Mouse (Mus musculus): ENCODE results near the gene Edar.

The Edar gene

GRCm38 (mm10) chr10:58651270-58652042 is 24.0 kb downstream of the Edar start:
- DNase-seq (ENCODE audit: low spot score in 2 of 2), result no peak

DNA sequence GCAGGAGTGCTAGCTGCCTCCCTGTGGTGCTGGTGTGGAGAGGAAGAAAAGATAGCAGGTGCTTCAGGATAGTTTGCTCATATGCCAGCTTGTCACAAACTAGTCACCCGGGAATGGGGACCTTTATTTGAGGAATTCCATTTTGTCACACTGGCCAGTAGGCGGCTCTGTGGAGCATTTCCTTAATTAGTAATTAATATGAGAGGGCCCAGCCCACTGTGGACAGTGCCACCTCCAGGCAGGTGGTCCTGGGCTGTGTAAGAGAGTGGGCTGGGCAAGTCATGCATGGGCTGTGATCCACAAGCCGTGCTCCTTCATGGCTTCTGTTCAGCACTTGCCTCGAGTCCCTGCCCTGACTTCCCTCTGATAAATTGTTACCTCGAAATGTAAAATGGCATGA is 26.7 kb downstream of the Edar start:
- no peak for DNase-seq (ENCODE audit: low spot score in 2 of 2)

DNA sequence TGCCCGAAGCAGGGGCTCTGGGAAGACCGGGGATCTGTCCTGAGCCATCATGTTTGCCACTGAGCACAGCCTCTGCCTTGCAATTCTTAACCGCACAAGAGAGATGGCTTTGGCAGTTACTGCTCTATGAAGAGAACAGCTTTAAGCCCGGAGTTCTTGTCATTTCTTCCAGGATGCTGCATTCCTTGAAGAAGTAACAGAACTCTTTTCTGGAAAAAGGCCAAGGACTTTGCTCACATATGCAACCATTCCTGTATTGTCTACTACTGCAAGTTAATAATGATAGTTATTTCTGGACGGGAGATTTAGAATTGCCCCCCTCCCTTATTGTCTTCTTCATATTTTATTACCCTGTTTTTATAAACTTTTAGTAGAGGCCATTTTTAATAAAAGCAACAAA is 30.8 kb downstream of the Edar start:
- DNase-seq (ENCODE audit: low spot score in 2 of 2), result no peak

DNA sequence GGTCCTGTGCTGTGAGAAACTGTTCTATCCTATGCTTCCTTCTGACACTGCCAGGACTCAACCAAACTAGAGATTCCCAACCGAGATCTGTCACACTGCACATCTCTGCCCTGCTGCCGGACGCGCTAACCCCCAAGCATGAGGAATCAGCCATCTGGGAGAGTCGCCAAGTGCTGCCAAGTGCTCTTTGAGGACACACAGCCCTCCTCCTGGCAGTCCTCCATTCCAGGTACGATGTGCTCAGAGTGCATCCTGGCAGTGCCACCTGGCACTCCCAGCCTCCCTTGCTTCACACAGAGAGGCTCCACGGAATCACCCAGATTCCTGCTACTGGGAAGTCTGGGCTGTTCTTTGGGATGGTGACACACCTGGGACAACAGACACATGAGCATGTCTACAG is 31.3 kb downstream of the Edar start:
- DNase-seq (ENCODE audit: low spot score in 2 of 2), result no peak

DNA sequence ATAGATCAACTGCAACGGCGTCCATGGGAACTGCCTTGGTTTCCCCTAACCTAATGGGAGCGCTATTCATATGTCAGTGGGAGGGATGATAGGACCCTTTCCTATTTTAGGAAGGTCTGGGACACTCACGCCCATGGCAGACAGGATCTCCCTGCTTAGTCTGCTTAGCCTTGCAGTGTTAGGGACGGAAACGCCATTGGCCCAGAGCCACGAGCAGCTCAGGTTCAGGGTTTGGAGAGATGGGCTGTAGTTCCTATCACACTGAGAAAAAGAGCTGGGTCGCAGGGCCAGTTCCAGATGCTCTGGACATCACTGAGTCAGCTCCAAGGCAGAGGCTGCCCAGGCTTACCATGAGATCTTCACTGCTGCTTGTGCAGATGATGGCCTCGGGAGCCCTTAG is 32.5 kb downstream of the Edar start:
- DNase-seq (ENCODE audit: low spot score in 2 of 2), result no peak

DNA sequence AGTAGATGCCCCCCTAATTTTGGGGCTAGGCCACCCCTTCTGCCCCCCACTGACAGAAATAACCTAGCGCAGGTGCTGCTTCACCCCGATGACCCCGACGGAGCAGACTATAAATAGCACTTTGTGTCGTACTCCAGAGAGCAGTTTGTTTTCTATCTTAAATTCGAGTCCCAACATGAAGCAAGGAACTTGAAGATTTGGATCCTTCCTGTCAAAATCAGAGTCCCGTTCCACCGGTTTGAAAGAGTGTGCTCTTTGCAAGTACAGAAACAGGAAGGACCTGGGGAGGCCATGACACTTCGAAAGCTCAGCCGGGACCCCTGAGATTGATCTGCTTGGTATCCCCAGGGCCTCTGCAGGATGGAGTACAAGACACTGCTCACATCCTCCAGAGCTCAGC is 33.8 kb downstream of the Edar start:
- no peak for DNase-seq (ENCODE audit: low spot score in 2 of 2)

DNA sequence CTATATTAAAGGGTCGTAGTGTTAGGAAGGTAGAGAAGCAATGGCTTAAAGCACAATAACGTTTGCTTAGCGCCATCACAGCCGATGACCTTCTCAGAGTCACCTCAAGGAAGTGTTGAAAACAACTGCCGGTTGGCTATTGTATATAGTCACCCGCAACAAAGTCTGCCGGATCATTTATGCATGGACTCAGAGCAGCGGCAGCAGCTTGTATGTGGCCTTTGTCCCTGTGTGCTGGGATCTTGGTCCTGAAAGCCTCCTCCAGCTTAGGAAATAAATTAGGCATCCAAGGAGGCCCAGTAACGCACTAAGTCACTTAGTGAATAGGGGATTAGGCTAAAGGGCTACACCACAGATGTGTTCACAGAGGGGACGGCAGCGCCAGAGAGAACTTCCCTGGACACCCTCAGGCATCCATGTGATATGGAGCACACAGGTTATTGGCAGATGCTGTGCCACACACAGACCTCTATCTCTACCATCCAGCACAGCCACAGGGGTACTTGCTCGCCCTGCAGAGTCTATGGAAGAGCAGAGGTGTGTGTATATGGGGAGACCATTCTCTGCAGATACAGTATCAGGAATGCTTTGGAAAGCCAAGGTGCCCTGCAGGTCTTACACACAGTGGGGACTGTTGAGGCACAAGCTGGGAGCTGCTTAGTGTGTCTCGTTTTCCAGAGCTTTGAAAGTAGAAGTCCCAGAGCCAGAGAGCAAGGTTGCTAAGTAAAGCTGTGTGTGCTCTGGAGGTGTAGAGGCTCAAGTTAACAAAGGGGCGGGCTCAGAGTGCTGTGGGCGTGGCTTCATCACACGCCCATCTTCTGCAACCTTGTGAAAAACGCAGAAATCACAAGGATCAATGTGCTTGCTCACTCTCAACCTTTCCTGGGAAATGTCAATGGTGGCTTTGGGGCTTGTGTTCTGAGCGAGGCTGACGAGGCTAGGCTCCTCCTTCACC is 34.7 kb downstream of the Edar start:
- no peak for DNase-seq (ENCODE audit: low spot score in 2 of 2)

- no peak for DNase-seq (ENCODE audit: low spot score in 2 of 2)
Observed at GRCm38 (mm10) chr10:58639291-58639690, 36.2 kb downstream of the Edar start.

DNA sequence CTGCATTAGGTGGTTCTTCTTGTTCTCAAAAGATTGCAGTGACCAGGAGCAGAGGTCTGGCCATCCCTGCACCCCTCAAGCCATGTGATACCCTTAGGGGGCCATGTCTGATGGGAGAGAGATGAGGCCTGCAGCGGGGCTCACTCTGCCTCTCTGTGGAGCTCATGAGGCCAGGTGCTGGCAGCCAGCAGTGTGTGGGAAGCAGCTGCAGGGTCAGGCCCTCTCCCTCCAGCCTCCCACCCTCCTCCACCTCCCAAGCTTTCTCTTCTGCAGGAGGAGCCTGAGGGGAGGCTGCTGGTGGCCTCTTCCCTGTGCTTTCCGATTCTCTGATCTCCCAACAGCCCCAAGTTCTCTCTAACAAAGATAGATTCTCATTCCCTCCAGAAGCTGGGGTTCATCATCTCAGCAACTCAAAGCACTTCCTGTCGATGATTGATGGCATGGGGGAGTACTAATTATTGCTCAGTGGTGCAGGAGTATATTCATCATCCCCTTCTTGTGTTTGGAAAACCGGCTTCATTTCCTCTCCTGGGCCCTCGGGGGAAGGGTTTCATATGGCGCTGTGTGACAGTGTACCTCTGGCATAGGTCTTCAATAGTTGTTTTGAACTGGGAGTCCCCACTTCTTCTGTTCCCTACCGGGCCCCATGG is 38.9 kb downstream of the Edar start:
- DNase-seq (ENCODE audit: low spot score in 2 of 2), result no peak

- DNase-seq (ENCODE audit: low spot score in 2 of 2), result no peak
Observed at GRCm38 (mm10) chr10:58633507-58633906, 41.9 kb downstream of the Edar start.

- no peak for DNase-seq (ENCODE audit: low spot score in 2 of 2)
Observed at GRCm38 (mm10) chr10:58627569-58627968, 47.9 kb downstream of the Edar start.

DNA sequence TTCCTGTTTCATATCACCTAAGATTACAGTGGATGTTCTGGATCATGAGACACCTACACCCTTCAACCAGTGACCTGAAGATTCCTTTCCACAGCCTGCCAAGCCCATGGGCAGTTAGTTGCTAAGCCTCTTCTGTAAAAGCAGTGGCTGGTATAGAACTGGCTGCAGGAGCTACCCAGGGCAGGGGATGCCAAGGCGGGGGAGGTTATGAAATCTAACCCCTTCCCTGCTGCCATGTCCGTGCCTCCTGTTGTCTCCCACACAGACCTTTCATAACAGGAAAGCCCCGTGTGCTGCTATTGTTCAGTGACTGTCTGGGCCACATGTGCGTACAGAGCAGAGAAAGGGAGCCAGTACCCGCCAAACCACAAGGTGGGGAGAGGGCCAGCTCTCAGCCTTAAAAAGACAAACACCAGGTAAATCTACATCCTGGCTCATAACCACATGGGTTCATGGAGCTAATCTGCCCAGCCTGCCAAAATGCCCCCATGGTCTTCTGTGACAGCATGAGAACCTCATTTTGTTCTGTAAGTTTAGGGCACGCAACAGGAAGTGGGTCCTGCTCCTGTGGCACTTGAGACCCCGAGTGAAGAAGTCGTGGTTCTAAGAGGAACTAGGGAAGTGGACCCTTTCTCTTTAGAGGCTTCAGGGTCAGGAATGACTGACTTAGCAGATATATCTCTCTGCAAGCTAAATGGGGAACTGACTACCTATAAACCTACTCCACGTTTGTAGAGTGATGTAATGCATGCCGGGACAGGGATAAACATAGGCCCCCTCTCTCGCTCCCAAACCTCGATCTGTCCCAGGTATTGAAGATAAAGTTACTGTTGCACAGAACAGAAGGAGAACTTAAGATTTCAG is 50.4 kb downstream of the Edar start:
- DNase-seq (ENCODE audit: low spot score in 2 of 2), result no peak

- DNase-seq (ENCODE audit: low spot score in 2 of 2), result no peak
Observed at GRCm38 (mm10) chr10:58619266-58619665, 56.2 kb downstream of the Edar start.

GRCm38 (mm10) chr10:58618501-58619216 is 56.8 kb downstream of the Edar start:
- DNase-seq (ENCODE audit: low spot score in 2 of 2), result no peak

DNA sequence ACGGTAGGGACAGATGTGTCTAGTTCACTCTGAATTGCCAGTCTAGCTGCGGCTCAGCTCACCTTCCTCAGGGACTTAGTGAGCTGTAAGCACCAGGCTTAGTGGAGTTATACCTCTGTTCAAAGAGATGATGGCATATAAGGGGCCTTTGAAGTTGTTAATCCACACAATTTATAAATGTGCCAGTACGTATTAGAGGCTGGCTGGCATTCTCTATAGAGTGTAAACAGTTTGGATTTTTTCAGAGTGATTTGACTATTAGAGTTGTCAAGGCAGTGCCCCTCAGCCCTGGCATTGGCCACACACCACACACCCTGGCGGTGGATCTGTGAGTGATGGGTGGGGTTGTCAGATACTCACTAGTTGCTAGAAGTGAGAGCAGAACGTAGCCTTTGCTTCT is 58.9 kb downstream of the Edar start:
- DNase-seq (ENCODE audit: low spot score in 2 of 2), result no peak

DNA sequence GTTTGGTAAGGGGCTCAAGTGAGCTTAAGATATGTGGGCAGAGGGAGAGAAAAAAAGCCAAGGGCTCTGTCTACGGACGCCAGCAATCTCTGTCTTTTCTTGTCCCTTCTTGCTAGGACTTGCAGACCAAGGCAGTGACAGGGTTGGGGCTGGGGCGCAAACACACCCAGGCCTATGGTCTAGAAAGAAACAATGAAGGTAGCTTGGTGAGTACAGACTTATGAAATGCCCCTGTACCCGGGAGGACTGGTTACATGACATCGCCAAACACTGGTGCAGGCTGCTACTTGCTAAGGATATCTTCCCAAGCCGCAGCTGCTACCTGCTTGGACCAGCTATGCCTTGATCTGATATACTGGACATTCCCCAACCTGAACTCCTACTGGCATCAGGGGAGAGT is 60.9 kb downstream of the Edar start:
- DNase-seq (ENCODE audit: low spot score in 2 of 2), result no peak

DNA sequence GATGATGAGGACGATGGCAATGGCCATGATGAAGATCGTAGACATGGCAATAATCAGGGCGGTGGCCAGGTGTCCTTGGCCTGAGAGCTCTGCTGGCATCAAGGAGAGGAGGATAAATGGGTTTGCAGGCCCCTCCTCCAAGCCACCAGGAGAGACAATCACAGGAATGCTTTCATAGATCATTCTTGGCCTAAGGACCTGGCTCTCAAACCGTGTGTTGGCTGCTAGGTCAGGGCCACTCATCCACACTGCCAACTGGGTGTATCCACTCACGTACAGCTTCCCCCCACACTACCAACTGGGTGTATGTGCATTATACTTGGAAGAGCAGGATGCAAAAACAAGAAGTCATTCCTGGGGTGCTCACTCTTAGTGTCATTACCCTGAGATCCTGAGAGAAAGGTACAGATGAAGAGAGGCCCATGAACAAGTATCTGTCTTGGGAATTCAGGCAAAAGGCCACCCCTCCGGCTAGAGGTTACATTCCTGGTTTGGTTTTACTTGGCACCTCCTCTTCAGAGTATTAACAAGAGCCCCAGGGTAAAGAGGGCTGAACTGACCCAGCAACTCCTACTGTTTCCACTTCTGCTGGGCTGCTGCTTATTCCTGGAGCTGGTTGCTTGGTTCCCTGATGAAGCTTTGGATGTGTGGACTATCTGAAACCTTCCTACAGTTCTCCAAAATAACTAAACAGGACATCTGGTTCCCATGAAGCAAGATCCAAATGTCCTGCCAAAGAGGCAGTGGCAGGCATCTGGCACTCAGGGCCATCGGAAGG is 64.8 kb downstream of the Edar start:
- no peak for DNase-seq (ENCODE audit: low spot score in 2 of 2)

- DNase-seq (ENCODE audit: low spot score in 2 of 2), result no peak
Observed at GRCm38 (mm10) chr10:58608858-58609257, 66.6 kb downstream of the Edar start.

DNA sequence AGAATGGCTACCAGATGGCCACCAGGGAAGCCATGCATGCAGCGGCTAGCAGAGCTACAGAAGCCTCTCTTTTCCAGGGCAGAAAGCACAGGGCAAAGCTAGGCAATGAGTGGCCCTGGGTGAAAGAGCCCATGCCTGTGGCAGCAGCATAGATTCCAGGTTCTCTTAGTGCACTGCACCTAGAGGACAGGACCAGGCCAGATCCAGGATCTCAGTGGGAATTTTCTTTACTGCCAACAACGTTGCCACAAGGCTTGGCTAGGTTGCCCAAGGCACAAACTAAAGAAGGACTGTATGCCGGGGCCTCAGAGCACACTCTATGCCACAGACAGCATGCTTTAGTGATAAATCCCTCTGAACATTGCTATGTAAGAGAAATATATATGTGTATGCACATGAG is 69.1 kb downstream of the Edar start:
- no peak for DNase-seq (ENCODE audit: low spot score in 2 of 2)

DNA sequence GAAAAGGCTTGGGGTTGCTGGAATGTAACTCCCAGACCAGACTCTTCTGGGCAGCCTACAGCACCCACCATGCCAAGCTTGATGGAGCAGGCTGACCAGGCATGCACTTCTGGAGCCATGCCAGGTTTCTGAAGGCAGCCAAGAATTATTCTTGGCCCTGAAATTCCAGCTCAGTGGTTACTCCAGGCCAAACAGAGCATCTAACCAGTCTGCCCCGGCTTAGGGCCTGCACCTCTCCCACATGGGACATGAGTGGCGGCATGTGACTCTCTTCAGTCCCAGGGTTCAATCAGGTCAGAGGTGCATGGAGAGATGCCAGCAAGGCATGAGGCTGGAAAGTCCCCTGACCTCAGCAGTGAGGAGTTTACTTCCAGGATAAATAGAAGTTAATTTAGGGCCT is 70.7 kb downstream of the Edar start:
- no peak for DNase-seq (ENCODE audit: low spot score in 2 of 2)

Data from natural killer cell, adult 2 months (primary cell).